In genomic region chr15:79074913-79075532, GRCm38 (mm10) we compare ENCODE assay signal across 8 mouse cellular contexts. TPM values are rescaled to one million over a fixed set of nuclear protein-coding genes. Genes with fewer than 3 reads are reported as not detected.
A peak's percentile ranks its signal among the peaks of the same experiment; 100 is the strongest.
DNase-seq lines count a peak whose midpoint lies in the region; ATAC-seq and TF ChIP-seq lines count a peak whose summit lies in the region.

Eif3l (plus strand) TSS chr15:79075179.

- peak; percentile 25 for TF ChIP-seq CTCF in heart, adult 2 months (IDR thresholded peaks at IDR 0.05)

- H3K4me2 ChIP-seq in embryonic facial prominence, embryonic 13.5 days = peak within 1 kb of the TSS; percentile 93
- H3K4me2 ChIP-seq in limb, embryonic 15.5 days = peak within 1 kb of the TSS; percentile 82

- no peaks in the 10 kb centered on the region for H3K9me3 ChIP-seq in embryonic facial prominence, embryonic 13.5 days
- no peaks in the 10 kb centered on the region for H3K9me3 ChIP-seq in limb, embryonic 15.5 days

- peak within 1 kb of the TSS; percentile 87 for H3K9ac ChIP-seq in embryonic facial prominence, embryonic 13.5 days
- H3K9ac ChIP-seq in heart, adult 2 months (ENCODE audit: low read depth, low read length) = peak within 1 kb of the TSS; percentile 94
- H3K9ac ChIP-seq in limb, embryonic 15.5 days = peak within 1 kb of the TSS; percentile 86

- no peak for TF ChIP-seq EP300 in heart, adult 2 months (IDR thresholded peaks at IDR 0.05; ENCODE audit: insufficient read depth, low read depth, low read length)

- no peaks in the 10 kb centered on the region; the same call in 1 of the 2 replicates for H3K79me2 ChIP-seq in heart, adult 2 months (replicated peaks; ENCODE audit: control insufficient read depth, insufficient read depth, low read length)

- intact Hi-C loops in heart, adult 2 months (cut with DNase I) = loop anchor here (1.0 to 5.0 kb wide), 2 partner anchors 33 to 158 kb away; partner anchors contain the start of gene Micall1

- no peaks in the 10 kb centered on the region for H3K27me3 ChIP-seq in embryonic facial prominence, embryonic 13.5 days
- no peaks in the 10 kb centered on the region for H3K27me3 ChIP-seq in heart, adult 2 months (ENCODE audit: control insufficient read depth, insufficient read depth, low read length)
- H3K27me3 ChIP-seq in limb, embryonic 15.5 days = no peaks in the 10 kb centered on the region

- under 1% methylated on average over 49 of the region's 49 CpGs for WGBS in embryonic facial prominence, embryonic 13.5 days
- WGBS in heart, adult 2 months = under 1% methylated on average over 49 of the region's 49 CpGs
- WGBS in limb, embryonic 15.5 days = 1% methylated on average over 44 of the region's 49 CpGs

- peak; percentile 87 for DNase-seq in 3T3-L1 (ENCODE audit: low read depth, low spot score)
- DNase-seq in adrenal gland, postnatal 36 days = peak; percentile 95 to 96
- peak; percentile 91 to 93 for DNase-seq in heart, adult 2 months
- peak; percentile 88 for DNase-seq in kidney, adult 8-10 months
- DNase-seq in monocyte, adult 2 months (ENCODE audit: low read depth in 1 of 2, low spot score in 2 of 2) = peak; percentile 66 to 71
- DNase-seq in spleen, postnatal 36 days (ENCODE audit: low spot score in 2 of 2) = peak; percentile 88

- ATAC-seq in embryonic facial prominence, embryonic 13.5 days (ENCODE audit: insufficient number of reproducible peaks, insufficient read depth, low FRiP score, low TSS enrichment, low read depth) = peak; percentile 57; the same call in 1 of the 2 replicates
- peak; percentile 81; the same call in 1 of the 2 replicates for ATAC-seq in limb, embryonic 15.5 days (ENCODE audit: insufficient number of reproducible peaks, low FRiP score, low TSS enrichment, low read depth)

- H3K4me1 ChIP-seq in embryonic facial prominence, embryonic 13.5 days = peaks cover 20% of the 10 kb centered on the region
- H3K4me1 ChIP-seq in heart, adult 2 months (ENCODE audit: control insufficient read depth, insufficient read depth, low read length) = peaks cover 2% of the 10 kb centered on the region
- H3K4me1 ChIP-seq in limb, embryonic 15.5 days = peaks cover 16% of the 10 kb centered on the region

- peak within 1 kb of the TSS; percentile 85 for H3K4me3 ChIP-seq in embryonic facial prominence, embryonic 13.5 days
- H3K4me3 ChIP-seq in heart, adult 2 months = peak within 1 kb of the TSS; percentile 88
- peak within 1 kb of the TSS; percentile 89 for H3K4me3 ChIP-seq in limb, embryonic 15.5 days

- peaks cover 37% of the 10 kb centered on the region for H3K36me3 ChIP-seq in embryonic facial prominence, embryonic 13.5 days
- H3K36me3 ChIP-seq in heart, adult 2 months (ENCODE audit: control insufficient read depth, insufficient read depth, low read length) = peaks cover 3% of the 10 kb centered on the region; the same call in 1 of the 2 replicates
- H3K36me3 ChIP-seq in limb, embryonic 15.5 days = peaks cover 32% of the 10 kb centered on the region

- peak within 1 kb of the TSS; percentile 86 for H3K27ac ChIP-seq in embryonic facial prominence, embryonic 13.5 days
- H3K27ac ChIP-seq in heart, adult 2 months = peak within 1 kb of the TSS; percentile 86
- H3K27ac ChIP-seq in limb, embryonic 15.5 days = peak within 1 kb of the TSS; percentile 88

- peak; percentile 87 for TF ChIP-seq POLR2A in heart, adult 2 months (IDR thresholded peaks at IDR 0.05; ENCODE audit: insufficient read depth, low read depth, low read length)

RNA-seq across cellular contexts. Expression of gene Eif3l, which starts in this region (rescaled TPM):
- 100 to 1,000 TPM; 140 to 156 TPM for total RNA-seq in adrenal gland, postnatal 36 days (2021)
- 232 and 244 TPM in 2 replicates for polyA plus RNA-seq in embryonic facial prominence, embryonic 13.5 days (2015; fragmentation: Nextera tagmentation; extraction: Ambion mirVana)
- total RNA-seq in heart, adult 2 months (2021) = 10 to 100 TPM; 63.9 to 69.2 TPM
- polyA plus RNA-seq in heart, adult 2 months (2012; rRNA removed) = 90.3 and 116 TPM in 2 replicates
- polyA plus RNA-seq in limb, embryonic 15.5 days (2015; fragmentation: Nextera tagmentation; extraction: Ambion mirVana) = 203 and 206 TPM in 2 replicates

Comparison
In these comparisons a context has a peak if more than half of its experiments do, and no peak if none do; other contexts are left out.
1. Peak in every context shown above with its lines: DNase-seq, ATAC-seq, H3K4me3 ChIP-seq and H3K27ac ChIP-seq.